Mouse (Mus musculus) splenic B cell, adult 2 months (primary cell): ENCODE data around the gene 1700037H04Rik.

ENCODE experiments used
- DNase-seq: peaks from one replicate; pipeline ENCODE4 v3.0.0-alpha.2; 2011; ENCODE audit warnings: low read depth, low spot score
- H3K27me3 ChIP-seq: 2 replicates; pipeline ENCODE4 v1.6.1; 2012; ENCODE audit warnings: mild to moderate bottlenecking, low read length, moderate library complexity, mixed read lengths; ENCODE audit not compliant: control insufficient read depth, poor library complexity, insufficient read depth, severe bottlenecking
- H3K36me3 ChIP-seq: 2 replicates; pipeline ENCODE4 v1.6.1; 2012; ENCODE audit warnings: mild to moderate bottlenecking, low read length, moderate library complexity, mixed read lengths; ENCODE audit not compliant: control insufficient read depth, poor library complexity, insufficient read depth, severe bottlenecking

The 1700037H04Rik gene

GRCm38 (mm10) chr2:131145536-131145935 lies 14.3 kb downstream of the 1700037H04Rik start:
- Histone ChIP-seq H3K36me3 (peaks cover 2% of the 10 kb centered on the region; the same call in 1 of the 2 replicates), H3K27me3 (no peaks in the 10 kb centered on the region)
- DNase-seq, result no peak

GRCm38 (mm10) chr2:131145121-131145520 lies 14.8 kb downstream of the 1700037H04Rik start:
- H3K27me3 ChIP-seq, result no peaks in the 10 kb centered on the region
- peaks cover 2% of the 10 kb centered on the region; the same call in 1 of the 2 replicates for H3K36me3 ChIP-seq
- DNase-seq, result no peak

GRCm38 (mm10) chr2:131143007-131143780 lies 16.7 kb downstream of the 1700037H04Rik start:
- H3K36me3 ChIP-seq, result no peaks in the 10 kb centered on the region
- no peak for DNase-seq

GRCm38 (mm10) chr2:131142592-131142991 lies 17.3 kb downstream of the 1700037H04Rik start:
- Histone ChIP-seq H3K36me3 (no peaks in the 10 kb centered on the region), H3K27me3 (no peaks in the 10 kb centered on the region)
- DNase-seq, result peak; percentile 63

More at GRCm38 (mm10) chr2:131143007-131143780, 16.7 kb downstream of the 1700037H04Rik start:
- H3K27me3 ChIP-seq, result no peaks in the 10 kb centered on the region

- no peak for DNase-seq
Observed at GRCm38 (mm10) chr2:131141336-131141986, 18.4 kb downstream of the 1700037H04Rik start.

GRCm38 (mm10) chr2:131140533-131140905 lies 19.4 kb downstream of the 1700037H04Rik start:
- no peaks in the 10 kb centered on the region for H3K36me3 ChIP-seq
- DNase-seq, result no peak
- no peaks in the 10 kb centered on the region for H3K27me3 ChIP-seq

More at GRCm38 (mm10) chr2:131141336-131141986, 18.4 kb downstream of the 1700037H04Rik start:
- Histone ChIP-seq H3K27me3 (no peaks in the 10 kb centered on the region), H3K36me3 (no peaks in the 10 kb centered on the region)

GRCm38 (mm10) chr2:131139886-131140532 lies 19.9 kb downstream of the 1700037H04Rik start:
- no peak for DNase-seq
- Histone ChIP-seq H3K27me3 (no peaks in the 10 kb centered on the region), H3K36me3 (no peaks in the 10 kb centered on the region)

- H3K27me3 ChIP-seq, result no peaks in the 10 kb centered on the region
- no peak for DNase-seq
- no peaks in the 10 kb centered on the region for H3K36me3 ChIP-seq
Observed at GRCm38 (mm10) chr2:131139287-131139686, 20.6 kb downstream of the 1700037H04Rik start.

GRCm38 (mm10) chr2:131138760-131139159 lies 21.1 kb downstream of the 1700037H04Rik start:
- Histone ChIP-seq H3K36me3 (no peaks in the 10 kb centered on the region), H3K27me3 (no peaks in the 10 kb centered on the region)
- DNase-seq, result no peak

- H3K36me3 ChIP-seq, result no peaks in the 10 kb centered on the region
- DNase-seq, result no peak
- no peaks in the 10 kb centered on the region for H3K27me3 ChIP-seq
Observed at GRCm38 (mm10) chr2:131138296-131138695, 21.6 kb downstream of the 1700037H04Rik start.

GRCm38 (mm10) chr2:131135521-131136139 lies 24.3 kb downstream of the 1700037H04Rik start:
- Histone ChIP-seq H3K27me3 (no peaks in the 10 kb centered on the region), H3K36me3 (no peaks in the 10 kb centered on the region)
- DNase-seq, result no peak

GRCm38 (mm10) chr2:131134826-131135400 lies 25.0 kb downstream of the 1700037H04Rik start:
- H3K27me3 ChIP-seq, result no peaks in the 10 kb centered on the region
- no peak for DNase-seq
- H3K36me3 ChIP-seq, result no peaks in the 10 kb centered on the region

- Histone ChIP-seq H3K27me3 (no peaks in the 10 kb centered on the region), H3K36me3 (no peaks in the 10 kb centered on the region)
- DNase-seq, result no peak
Observed at GRCm38 (mm10) chr2:131134381-131134780, 25.5 kb downstream of the 1700037H04Rik start.

GRCm38 (mm10) chr2:131132930-131133547 lies 26.8 kb downstream of the 1700037H04Rik start, which contains the start of gene Gm11037:
Gene Gm11037 (plus strand): TSS chr2:131133497.
- Histone ChIP-seq H3K36me3 (no peaks in the 10 kb centered on the region), H3K27me3 (no peaks in the 10 kb centered on the region)
- DNase-seq, result no peak
